Mouse (Mus musculus) lung, embryonic 15.5 days (tissue): ENCODE measurements at regions not wholly inside any gene's neighbourhood (a gene's known extent, or its start where the extent isn't known, plus 50 kb on each side); places are given as distances from the start of the nearest gene placed in this dataset.

Source experiments
- ATAC-seq: fragments of 200-750 bp; cut with Nextera tagmentation; 2 replicates; pipeline ENCODE4 v1.8.0; 2017; ENCODE audit warnings: moderate number of reproducible peaks, borderline replicate concordance; ENCODE audit not compliant: low FRiP score, low TSS enrichment; ENCODE audit errors: extremely low read depth
- H3K27ac ChIP-seq: fragments of 300-500 bp; sonication (generic); 2 replicates; pipeline ENCODE4 v1.5.1; 2015; ENCODE audit warnings: moderate library complexity, mild to moderate bottlenecking, inconsistent platforms
- H3K27me3 ChIP-seq: fragments of 300-500 bp; sonication (generic); 2 replicates; pipeline ENCODE4 v1.6.1; 2015; ENCODE audit warnings: inconsistent platforms
- H3K36me3 ChIP-seq: fragments of 300-500 bp; sonication (generic); 2 replicates; pipeline ENCODE4 v1.6.1; 2015; ENCODE audit warnings: inconsistent platforms
- H3K4me1 ChIP-seq: fragments of 300-500 bp; sonication (generic); 2 replicates; pipeline ENCODE4 v1.6.1; 2015; ENCODE audit warnings: inconsistent platforms
- H3K4me2 ChIP-seq: fragments of 300-500 bp; sonication (generic); 2 replicates; pipeline ENCODE4 v1.6.1; 2015; ENCODE audit warnings: inconsistent platforms, mild to moderate bottlenecking, moderate library complexity
- H3K4me3 ChIP-seq: fragments of 300-500 bp; sonication (generic); 2 replicates; pipeline ENCODE4 v1.5.1; 2015; ENCODE audit warnings: mild to moderate bottlenecking, inconsistent platforms
- H3K9ac ChIP-seq: fragments of 300-500 bp; sonication (generic); 2 replicates; pipeline ENCODE4 v1.6.1; 2015; ENCODE audit warnings: inconsistent platforms
- H3K9me3 ChIP-seq: fragments of 300-500 bp; sonication (generic); 2 replicates; pipeline ENCODE4 v1.6.1; 2016; ENCODE audit warnings: inconsistent platforms
- WGBS: fragments of 180-500 bp; shearing (Covaris S2); methylation state at CpG from one replicate; pipeline ENCODE4 v1.1.7; 2015; 5-methylcytosine and 5-hydroxymethylcytosine counted together

GRCm38 (mm10) chr3:145705317-145705716, 53.2 kb upstream of the Ddah1 start:
- H3K4me2 ChIP-seq: no peak overlapping the region
- H3K36me3 ChIP-seq: no peaks in the 10 kb centered on the region
- H3K9me3 ChIP-seq: no peaks in the 10 kb centered on the region
- 54% methylated on average over 5 of the region's 5 CpGs for WGBS
- H3K4me3 ChIP-seq: no peak overlapping the region
- no peak for ATAC-seq
- peaks cover 18% of the 10 kb centered on the region for H3K4me1 ChIP-seq
- H3K27ac ChIP-seq: no peak overlapping the region
- H3K27me3 ChIP-seq: no peaks in the 10 kb centered on the region
- no peak overlapping the region for H3K9ac ChIP-seq

GRCm38 (mm10) chr3:145704054-145704453, 54.3 kb upstream of the Ccn1 start:
- Histone ChIP-seq H3K4me3 (no peak overlapping the region), H3K27me3 (no peaks in the 10 kb centered on the region), H3K9me3 (no peaks in the 10 kb centered on the region), H3K4me2 (no peak overlapping the region), H3K36me3 (no peaks in the 10 kb centered on the region), H3K27ac (0 out of 2 replicates have a peak overlapping the region, but pooled peaks have one; percentile 64), H3K9ac (no peak overlapping the region), H3K4me1 (peaks cover 18% of the 10 kb centered on the region)
- ATAC-seq: no peak
- WGBS: 37% methylated on average over 9 of the region's 9 CpGs

- H3K4me3 ChIP-seq: no peak overlapping the region
- H3K9me3 ChIP-seq: no peaks in the 10 kb centered on the region
- no peak overlapping the region for H3K4me2 ChIP-seq
- no peaks in the 10 kb centered on the region for H3K27me3 ChIP-seq
- WGBS: 12% methylated on average over 11 of the region's 11 CpGs
- H3K4me1 ChIP-seq: peaks cover 15% of the 10 kb centered on the region
- H3K36me3 ChIP-seq: no peaks in the 10 kb centered on the region
- no peak overlapping the region for H3K9ac ChIP-seq
- H3K27ac ChIP-seq: peak overlapping the region; percentile 64; the same call in 1 of the 2 replicates
- ATAC-seq: peak; percentile 62
Measured at GRCm38 (mm10) chr3:145703411-145703924, 53.7 kb upstream of the Ccn1 start.

- Histone ChIP-seq H3K9ac (no peak overlapping the region), H3K9me3 (no peaks in the 10 kb centered on the region), H3K27me3 (no peaks in the 10 kb centered on the region), H3K4me3 (no peak overlapping the region), H3K4me2 (no peak overlapping the region), H3K36me3 (no peaks in the 10 kb centered on the region), H3K4me1 (peaks cover 15% of the 10 kb centered on the region), H3K27ac (peak overlapping the region; percentile 21; the same call in 1 of the 2 replicates)
- ATAC-seq: no peak
- WGBS: 67% methylated on average over 5 of the region's 5 CpGs
Measured at GRCm38 (mm10) chr3:145702739-145703138, 53.0 kb upstream of the Ccn1 start.

GRCm38 (mm10) chr3:145701945-145702344, 52.2 kb upstream of the Ccn1 start:
- 80% methylated on average over 6 of the region's 6 CpGs for WGBS
- Histone ChIP-seq H3K9ac (no peak overlapping the region), H3K9me3 (no peaks in the 10 kb centered on the region), H3K27ac (no peak overlapping the region), H3K27me3 (no peaks in the 10 kb centered on the region), H3K4me2 (no peak overlapping the region), H3K4me1 (peaks cover 15% of the 10 kb centered on the region), H3K36me3 (no peaks in the 10 kb centered on the region), H3K4me3 (no peak overlapping the region)
- ATAC-seq: no peak
